Mouse (Mus musculus): ENCODE results near the gene Tnfrsf13b. TPM values are rescaled to one million over a fixed set of nuclear protein-coding genes. Genes with fewer than 3 reads are reported as not detected.
"Not testable (repeated sequence)": the region's sequence is repeated elsewhere in the genome, so short reads cannot be mapped to it uniquely, and the experiment has no call there.

The Tnfrsf13b gene
- polyA plus RNA-seq, 1 experiment from 2014 or later, result 0.48 TPM

DNA sequence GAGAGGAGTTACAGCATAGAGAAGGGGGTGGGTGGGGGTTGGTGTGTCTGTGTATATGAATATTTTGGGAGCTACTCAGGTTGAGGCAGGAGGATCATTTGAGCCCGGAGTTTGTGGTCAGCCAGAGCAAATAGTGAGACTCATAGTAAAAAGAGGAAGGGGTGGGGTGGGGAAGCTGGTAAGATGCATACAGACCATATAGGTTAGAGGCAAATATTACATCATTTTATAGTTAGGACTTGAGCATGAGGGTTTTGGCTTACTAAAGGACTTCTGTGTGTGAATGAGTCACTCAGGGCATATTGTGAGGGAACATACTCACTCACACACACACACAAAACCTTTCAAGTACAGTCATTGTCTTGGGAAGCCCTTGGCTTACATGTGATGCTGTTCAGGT, 49.8 kb downstream of the Tnfrsf13b start:
- no peak overlapping the region for H3K4me2 ChIP-seq
- WGBS, result 88% methylated on average over 1 of the region's 1 CpGs

DNA sequence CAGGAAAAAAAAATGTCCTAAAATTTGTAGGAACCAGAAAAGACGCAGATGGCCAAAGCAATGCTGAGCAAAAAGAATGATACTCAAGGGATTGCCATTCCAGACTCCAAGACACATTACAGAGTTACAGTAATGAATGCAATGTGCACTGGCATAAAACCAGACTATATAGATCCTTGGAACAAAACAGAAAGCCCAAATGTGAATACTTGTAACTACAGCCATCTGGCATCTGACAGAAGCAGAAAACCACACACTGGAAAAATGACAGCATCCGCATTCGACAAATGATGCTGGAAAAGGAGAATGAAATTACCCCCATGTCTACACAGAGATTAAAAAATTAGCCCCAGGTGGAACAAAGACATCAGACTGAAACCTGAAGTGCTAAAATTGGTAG, 53.8 kb downstream of the Tnfrsf13b start:
- ATAC-seq, result peak; percentile 11; the same call in 1 of the 2 replicates
- Histone ChIP-seq H3K4me2 (no peak overlapping the region), H3K9ac (no peak overlapping the region), H3K27ac (peak overlapping the region; percentile 54; the same call in 1 of the 2 replicates), H3K4me3 (no peak overlapping the region), H3K4me1 (peaks cover 5% of the 10 kb centered on the region; the same call in 1 of the 2 replicates), H3K9me3 (replicated peaks) (no peaks in the 10 kb centered on the region), H3K27me3 (no peaks in the 10 kb centered on the region), H3K36me3 (ENCODE audit: poor library complexity, severe bottlenecking) (no peaks in the 10 kb centered on the region)
- 82% methylated on average over 3 of the region's 3 CpGs for WGBS

More for the DNA sequence above, 49.8 kb downstream of the Tnfrsf13b start:
- Histone ChIP-seq H3K36me3 (ENCODE audit: poor library complexity, severe bottlenecking) (peaks cover 6% of the 10 kb centered on the region), H3K9me3 (replicated peaks) (no peaks in the 10 kb centered on the region), H3K4me1 (peaks cover 29% of the 10 kb centered on the region), H3K9ac (no peak overlapping the region), H3K27ac (peak overlapping the region; percentile 63; the same call in 1 of the 2 replicates), H3K4me3 (no peak overlapping the region), H3K27me3 (no peaks in the 10 kb centered on the region)
- ATAC-seq, result no peak

DNA sequence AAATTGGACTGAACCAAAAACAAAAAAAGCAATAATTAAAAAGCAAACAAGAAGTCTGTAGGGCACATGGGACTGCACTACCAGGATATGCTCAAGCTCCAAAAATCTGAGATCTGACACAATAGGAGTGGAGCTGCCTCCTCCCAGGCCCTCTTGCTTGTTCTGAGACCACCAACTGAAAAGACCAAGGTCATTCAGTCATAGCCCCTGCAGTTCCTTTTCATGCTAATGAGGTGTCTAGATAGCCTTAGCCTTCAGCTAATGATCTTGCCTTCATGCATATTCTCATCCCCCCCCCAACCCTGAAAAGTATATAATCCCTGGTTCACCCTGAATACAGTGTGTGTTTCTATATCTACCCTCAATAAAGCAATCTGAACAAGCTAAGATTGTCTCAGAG, 55.1 kb downstream of the Tnfrsf13b start:
- no peak overlapping the region for H3K27ac ChIP-seq
- no peak overlapping the region for H3K4me3 ChIP-seq
- ATAC-seq, result no peak
- no peaks in the 10 kb centered on the region for H3K9me3 ChIP-seq (replicated peaks)
- no peaks in the 10 kb centered on the region for H3K36me3 ChIP-seq (ENCODE audit: poor library complexity, severe bottlenecking)
- no peaks in the 10 kb centered on the region for H3K4me1 ChIP-seq
- no peaks in the 10 kb centered on the region for H3K27me3 ChIP-seq
- no peak overlapping the region for H3K4me2 ChIP-seq
- H3K9ac ChIP-seq, result no peak overlapping the region

DNA sequence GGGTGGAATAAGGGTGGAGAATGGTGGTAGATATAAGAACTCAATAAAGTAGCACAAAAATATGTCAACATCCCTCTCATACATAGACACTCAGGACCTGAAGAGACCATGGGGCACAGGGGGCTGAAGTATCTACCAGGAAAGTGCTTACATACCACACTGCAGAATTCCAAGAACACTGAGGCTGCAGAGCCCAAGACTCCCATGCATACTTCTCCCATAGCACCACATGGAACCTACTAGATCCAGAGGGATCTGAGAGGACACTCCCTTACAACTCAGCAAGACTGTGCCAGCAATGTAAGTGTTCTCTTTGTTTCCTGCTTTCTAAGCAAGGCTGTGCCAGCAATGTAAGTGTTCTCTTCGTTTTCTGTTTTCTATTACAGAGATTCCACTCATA, 57.3 kb downstream of the Tnfrsf13b start:
- Histone ChIP-seq H3K27me3 (no peaks in the 10 kb centered on the region), H3K9me3 (replicated peaks) (no peaks in the 10 kb centered on the region), H3K4me1 (no peaks in the 10 kb centered on the region), H3K4me3 (no peak overlapping the region), H3K36me3 (ENCODE audit: poor library complexity, severe bottlenecking) (no peaks in the 10 kb centered on the region), H3K4me2 (no peak overlapping the region), H3K9ac (no peak overlapping the region), H3K27ac (no peak overlapping the region)
- no peak for ATAC-seq
- 74% methylated on average over 1 of the region's 1 CpGs for WGBS

DNA sequence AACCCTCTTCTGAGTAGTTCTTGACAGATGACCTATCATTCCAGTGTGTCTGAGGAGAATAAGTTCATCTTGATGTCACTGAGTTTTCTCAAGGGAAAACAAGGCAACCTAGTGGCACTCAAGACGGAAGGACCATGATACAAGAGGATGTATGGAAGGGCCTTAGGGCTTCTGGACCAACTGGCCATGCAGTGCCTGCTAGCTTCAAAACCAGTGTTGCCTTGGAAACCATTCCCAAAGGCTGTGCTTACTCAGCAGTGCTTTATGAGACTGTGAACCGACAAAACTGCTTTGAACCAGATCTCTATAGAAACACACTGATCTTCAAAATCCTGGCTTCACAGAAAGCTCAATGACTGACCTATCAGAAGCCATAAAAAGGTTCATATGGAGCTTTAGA, 64.2 kb downstream of the Tnfrsf13b start:
- Histone ChIP-seq H3K27ac (no peak overlapping the region), H3K9ac (no peak overlapping the region), H3K36me3 (ENCODE audit: poor library complexity, severe bottlenecking) (no peaks in the 10 kb centered on the region), H3K27me3 (no peaks in the 10 kb centered on the region; the same call in 1 of the 2 replicates), H3K4me3 (no peak overlapping the region), H3K4me1 (no peaks in the 10 kb centered on the region), H3K9me3 (replicated peaks) (no peaks in the 10 kb centered on the region), H3K4me2 (no peak overlapping the region)
- 44% methylated on average over 2 of the region's 2 CpGs for WGBS
- ATAC-seq, result no peak

DNA sequence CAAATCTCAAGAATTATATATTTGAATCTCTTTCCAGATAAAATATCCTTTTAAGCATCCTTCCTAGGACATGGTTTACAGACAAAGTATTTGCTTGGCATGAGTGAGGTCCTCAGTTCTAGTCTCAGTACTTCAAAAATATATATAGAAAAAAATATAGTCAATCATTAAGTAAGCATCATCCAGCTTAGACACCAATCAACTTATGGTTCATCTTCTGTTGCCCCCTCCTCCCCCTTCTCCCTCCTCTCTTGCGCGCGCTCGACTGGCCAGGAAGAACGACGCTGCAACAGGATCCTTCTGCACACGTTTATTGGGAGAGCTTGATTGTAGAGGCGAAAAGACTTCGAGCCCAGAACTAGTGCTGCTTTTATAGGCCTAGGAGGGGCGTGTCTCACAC, 65.6 kb downstream of the Tnfrsf13b start:
- not testable (repeated sequence) for H3K36me3 ChIP-seq (ENCODE audit: poor library complexity, severe bottlenecking); H3K27ac ChIP-seq; H3K4me2 ChIP-seq; H3K4me3 ChIP-seq; H3K4me1 ChIP-seq; H3K9me3 ChIP-seq (replicated peaks); ATAC-seq; H3K9ac ChIP-seq; H3K27me3 ChIP-seq
- 91% methylated on average over 8 of the region's 10 CpGs for WGBS

DNA sequence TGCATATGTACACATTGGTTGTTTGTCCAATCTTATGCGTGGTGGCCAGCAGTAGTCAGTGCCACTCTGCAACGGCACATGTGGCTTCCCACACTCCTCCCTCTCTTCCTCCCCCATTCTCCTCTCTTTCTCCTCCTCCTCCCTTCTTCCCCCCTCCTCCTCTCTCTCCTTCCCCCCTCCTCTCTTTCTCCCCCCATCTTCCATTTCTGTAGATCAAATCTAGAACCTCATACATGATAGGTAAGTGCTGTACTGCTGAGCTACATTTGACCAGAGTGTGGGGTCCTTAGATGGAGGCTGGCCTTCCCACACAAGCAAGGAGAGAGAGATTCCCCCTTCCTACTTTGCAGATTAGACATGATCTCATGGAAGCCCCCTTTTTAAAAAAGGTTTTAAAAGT, 66.2 kb downstream of the Tnfrsf13b start:
- no peak for ATAC-seq
- WGBS, result 94% methylated on average over 2 of the region's 2 CpGs

DNA sequence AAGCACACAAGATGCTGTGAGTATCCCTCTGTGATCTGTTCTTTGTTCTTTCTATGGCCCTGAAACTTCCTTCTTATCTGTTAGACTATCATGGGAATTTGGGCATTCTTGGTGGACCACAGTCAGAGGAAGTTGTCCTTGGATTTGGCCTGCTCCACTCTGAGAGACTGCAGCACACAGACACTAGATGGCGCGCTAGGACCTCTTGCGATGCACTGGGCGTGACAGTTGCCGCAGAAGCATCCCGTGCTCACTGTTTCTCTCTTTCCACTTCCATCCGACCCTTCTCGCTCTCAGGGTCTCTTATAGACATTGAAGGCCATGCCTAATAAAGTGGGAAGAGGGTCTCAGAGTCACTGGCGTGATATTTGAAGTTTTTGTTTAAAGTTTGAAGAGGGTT, 66.8 kb downstream of the Tnfrsf13b start:
- H3K4me2 ChIP-seq, result no peak overlapping the region
- H3K27ac ChIP-seq, result no peak overlapping the region
- H3K4me3 ChIP-seq, result no peak overlapping the region
- H3K36me3 ChIP-seq (ENCODE audit: poor library complexity, severe bottlenecking), result no peaks in the 10 kb centered on the region
- ATAC-seq, result peak; percentile 66; the same call in 1 of the 2 replicates
- H3K9me3 ChIP-seq (replicated peaks), result no peaks in the 10 kb centered on the region
- WGBS, result 8% methylated on average over 9 of the region's 9 CpGs
- H3K9ac ChIP-seq, result no peak overlapping the region
- no peaks in the 10 kb centered on the region; the same call in 1 of the 2 replicates for H3K27me3 ChIP-seq
- H3K4me1 ChIP-seq, result no peaks in the 10 kb centered on the region

More for the DNA sequence above, 66.2 kb downstream of the Tnfrsf13b start:
- Histone ChIP-seq H3K4me1 (no peaks in the 10 kb centered on the region), H3K4me3 (no peak overlapping the region), H3K4me2 (no peak overlapping the region), H3K36me3 (ENCODE audit: poor library complexity, severe bottlenecking) (no peaks in the 10 kb centered on the region), H3K9ac (no peak overlapping the region), H3K27me3 (no peaks in the 10 kb centered on the region; the same call in 1 of the 2 replicates), H3K9me3 (replicated peaks) (no peaks in the 10 kb centered on the region), H3K27ac (no peak overlapping the region)

DNA sequence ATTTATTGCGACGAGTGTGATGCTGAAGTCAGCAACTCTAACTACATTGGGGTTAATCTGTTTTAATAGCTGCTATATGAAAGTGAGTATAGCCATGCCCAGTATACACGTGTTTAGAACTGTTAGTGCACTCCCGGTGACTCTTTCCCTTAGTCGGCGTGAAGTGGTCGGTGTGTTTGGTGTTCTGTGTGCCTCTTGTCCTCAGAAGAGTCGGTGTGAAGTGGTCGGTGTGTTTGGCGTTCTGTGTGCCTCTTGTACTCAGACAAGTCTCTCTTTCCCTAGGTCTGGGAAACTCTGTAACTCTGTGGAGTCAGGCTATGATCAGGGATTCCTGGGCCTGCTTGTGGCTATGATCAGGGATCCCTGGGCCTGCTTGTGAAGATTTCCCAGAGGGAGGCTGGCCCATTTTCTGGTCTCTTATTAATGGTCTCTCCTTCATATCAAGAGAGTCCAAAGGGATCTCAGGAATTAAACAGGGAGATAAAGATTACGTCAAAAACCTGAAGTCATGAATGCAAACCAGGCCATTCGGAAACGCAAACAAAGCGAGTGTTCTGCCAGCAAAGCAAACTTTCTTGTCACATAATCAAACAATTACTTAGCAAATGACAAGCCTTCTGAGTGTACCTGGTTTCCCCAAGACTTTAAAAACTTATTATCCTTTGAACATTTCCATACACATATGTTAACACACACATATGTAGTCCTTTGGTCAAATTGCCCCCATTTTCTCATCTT, 70.2 kb downstream of the Tnfrsf13b start:
- no peak overlapping the region for H3K4me2 ChIP-seq
- no peaks in the 10 kb centered on the region for H3K36me3 ChIP-seq (ENCODE audit: poor library complexity, severe bottlenecking)
- H3K9ac ChIP-seq, result no peak overlapping the region
- no peaks in the 10 kb centered on the region; the same call in 1 of the 2 replicates for H3K27me3 ChIP-seq
- no peak overlapping the region for H3K27ac ChIP-seq
- H3K4me3 ChIP-seq, result no peak overlapping the region
- WGBS, result 86% methylated on average over 14 of the region's 14 CpGs
- ATAC-seq, result no peak
- no peaks in the 10 kb centered on the region for H3K9me3 ChIP-seq (replicated peaks)
- H3K4me1 ChIP-seq, result no peaks in the 10 kb centered on the region

DNA sequence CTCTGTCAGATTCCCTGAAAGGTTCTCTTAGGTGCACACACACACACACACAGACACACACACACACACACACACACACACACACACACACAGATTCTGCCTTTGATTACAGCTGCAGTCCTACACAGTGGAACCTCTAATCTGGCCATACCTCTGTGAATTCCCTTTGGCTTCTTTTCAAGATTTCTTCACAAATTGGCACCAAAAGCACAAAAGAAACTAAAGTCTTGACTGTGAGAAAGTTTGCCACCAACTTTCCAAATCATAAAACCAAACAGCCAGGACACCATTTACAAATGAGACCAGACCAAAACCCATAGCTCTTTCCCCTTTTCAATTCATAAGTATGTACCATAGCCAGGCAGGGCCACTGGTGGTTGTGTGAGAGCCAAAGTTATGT, 71.4 kb downstream of the Tnfrsf13b start:
- no peak overlapping the region for H3K4me3 ChIP-seq
- no peaks in the 10 kb centered on the region; the same call in 1 of the 2 replicates for H3K27me3 ChIP-seq
- H3K4me2 ChIP-seq, result no peak overlapping the region
- no peak for ATAC-seq
- H3K4me1 ChIP-seq, result 0 out of 2 replicates have a peak, but pooled peaks cover 4% of the 10 kb centered on the region
- no peak overlapping the region for H3K9ac ChIP-seq
- no peaks in the 10 kb centered on the region for H3K9me3 ChIP-seq (replicated peaks)
- H3K27ac ChIP-seq, result no peak overlapping the region
- no peaks in the 10 kb centered on the region for H3K36me3 ChIP-seq (ENCODE audit: poor library complexity, severe bottlenecking)
